Mouse (Mus musculus): Measurements from ENCODE around the gene P4ha2.

P4ha2 gene

GRCm38 (mm10) chr11:54107239-54107638 lies 7.3 kb downstream of the P4ha2 start:
- no peak for DNase-seq (ENCODE audit: low spot score)

- no peak for DNase-seq (ENCODE audit: low spot score)
These were observed 8.2 kb downstream of the P4ha2 start for GRCm38 (mm10) chr11:54108131-54108530.

- DNase-seq (ENCODE audit: low spot score) = no peak
These were observed 9.0 kb downstream of the P4ha2 start for GRCm38 (mm10) chr11:54108894-54109293.

- no peak for DNase-seq (ENCODE audit: low spot score)
These were observed 11.4 kb downstream of the P4ha2 start for GRCm38 (mm10) chr11:54111291-54111690.

GRCm38 (mm10) chr11:54111976-54112741 lies 12.3 kb downstream of the P4ha2 start:
- peak; percentile 27 for DNase-seq (ENCODE audit: low spot score)

- DNase-seq (ENCODE audit: low spot score) = peak; percentile 98
These were observed 13.0 kb downstream of the P4ha2 start for GRCm38 (mm10) chr11:54112920-54113319.

- no peak for DNase-seq (ENCODE audit: low spot score)
These were observed 13.5 kb downstream of the P4ha2 start for GRCm38 (mm10) chr11:54113352-54113751.

GRCm38 (mm10) chr11:54114746-54115145 lies 14.9 kb downstream of the P4ha2 start:
- DNase-seq (ENCODE audit: low spot score) = no peak

- no peak for DNase-seq (ENCODE audit: low spot score)
These were observed 15.4 kb downstream of the P4ha2 start for GRCm38 (mm10) chr11:54115301-54115700.

GRCm38 (mm10) chr11:54115911-54116310 lies 16.0 kb downstream of the P4ha2 start:
- peak; percentile 27 for DNase-seq (ENCODE audit: low spot score)

GRCm38 (mm10) chr11:54116406-54116805 lies 16.5 kb downstream of the P4ha2 start:
- DNase-seq (ENCODE audit: low spot score) = no peak

GRCm38 (mm10) chr11:54117096-54117495 lies 17.2 kb downstream of the P4ha2 start:
- no peak for DNase-seq (ENCODE audit: low spot score)

- no peak for DNase-seq (ENCODE audit: low spot score)
These were observed 19.2 kb downstream of the P4ha2 start for GRCm38 (mm10) chr11:54119126-54119525.

GRCm38 (mm10) chr11:54119740-54120360 lies 20.0 kb downstream of the P4ha2 start:
- DNase-seq (ENCODE audit: low spot score) = no peak

GRCm38 (mm10) chr11:54122416-54123264 lies 22.7 kb downstream of the P4ha2 start:
- no peak for DNase-seq (ENCODE audit: low spot score)

- no peak for DNase-seq (ENCODE audit: low spot score)
These were observed 26.2 kb downstream of the P4ha2 start for GRCm38 (mm10) chr11:54125982-54126648.

GRCm38 (mm10) chr11:54126654-54127374 lies 26.9 kb downstream of the P4ha2 start:
- DNase-seq (ENCODE audit: low spot score) = peak; percentile 32

GRCm38 (mm10) chr11:54127397-54127796 lies 27.5 kb downstream of the P4ha2 start:
- no peak for DNase-seq (ENCODE audit: low spot score)

GRCm38 (mm10) chr11:54129955-54130354 lies 30.1 kb downstream of the P4ha2 start:
- DNase-seq (ENCODE audit: low spot score) = no peak

GRCm38 (mm10) chr11:54130721-54131120 lies 30.8 kb downstream of the P4ha2 start:
- no peak for DNase-seq (ENCODE audit: low spot score)

- DNase-seq (ENCODE audit: low spot score) = no peak
These were observed 32.4 kb downstream of the P4ha2 start for GRCm38 (mm10) chr11:54132290-54132689.

All from yolk sac, embryonic 10.5 days (tissue).